Mouse (Mus musculus): ENCODE results near the gene Tbc1d22a.

Gene Tbc1d22a

DNA sequence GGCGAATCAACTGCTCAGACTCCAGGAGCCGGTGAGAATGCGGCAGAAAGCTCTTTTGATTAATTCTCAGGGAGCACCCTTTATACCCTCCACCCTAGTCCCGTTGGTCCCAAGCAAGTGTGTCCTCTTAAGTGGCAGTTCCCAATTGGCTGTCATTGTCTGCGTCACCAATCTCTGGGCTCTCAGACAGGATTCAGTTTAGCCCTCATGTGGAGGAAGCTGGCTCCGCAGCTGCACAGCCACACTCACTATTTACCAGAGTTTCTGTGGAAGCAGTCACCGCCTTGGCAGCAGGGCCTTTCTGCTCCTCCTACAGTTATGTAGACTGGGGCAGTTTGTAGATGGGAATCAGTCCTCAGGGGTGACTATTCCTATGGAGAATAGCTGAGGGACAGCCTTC lies 256.9 kb downstream of the Tbc1d22a start:
- no peak for DNase-seq

DNA sequence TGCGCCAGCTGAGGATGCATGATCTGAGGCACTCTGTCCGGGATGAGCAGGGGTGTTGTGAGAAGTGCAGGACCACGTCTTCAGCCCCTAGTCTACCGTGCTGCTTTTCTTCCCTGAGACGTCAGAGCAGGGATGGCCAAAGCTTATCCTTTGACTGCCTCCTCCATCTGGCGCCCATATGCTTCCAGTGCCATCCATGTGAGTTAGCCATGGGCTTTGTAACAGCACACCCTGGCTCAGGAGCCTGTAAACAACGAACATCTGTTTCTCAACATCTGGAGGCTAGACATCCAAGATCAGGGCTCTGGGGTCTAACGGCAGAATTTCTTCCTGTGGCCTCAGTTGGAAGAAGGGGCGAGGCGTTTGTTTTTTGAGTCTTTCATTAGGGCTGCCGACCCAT lies 259.2 kb downstream of the Tbc1d22a start:
- DNase-seq = no peak

- DNase-seq = no peak
Measured at GRCm38 (mm10) chr15:86474951-86475350, 260.7 kb downstream of the Tbc1d22a start.

- no peak for DNase-seq
Measured at GRCm38 (mm10) chr15:86476483-86476882, 262.2 kb downstream of the Tbc1d22a start.

- DNase-seq = no peak
Measured at GRCm38 (mm10) chr15:86477032-86477431, 262.8 kb downstream of the Tbc1d22a start.

DNA sequence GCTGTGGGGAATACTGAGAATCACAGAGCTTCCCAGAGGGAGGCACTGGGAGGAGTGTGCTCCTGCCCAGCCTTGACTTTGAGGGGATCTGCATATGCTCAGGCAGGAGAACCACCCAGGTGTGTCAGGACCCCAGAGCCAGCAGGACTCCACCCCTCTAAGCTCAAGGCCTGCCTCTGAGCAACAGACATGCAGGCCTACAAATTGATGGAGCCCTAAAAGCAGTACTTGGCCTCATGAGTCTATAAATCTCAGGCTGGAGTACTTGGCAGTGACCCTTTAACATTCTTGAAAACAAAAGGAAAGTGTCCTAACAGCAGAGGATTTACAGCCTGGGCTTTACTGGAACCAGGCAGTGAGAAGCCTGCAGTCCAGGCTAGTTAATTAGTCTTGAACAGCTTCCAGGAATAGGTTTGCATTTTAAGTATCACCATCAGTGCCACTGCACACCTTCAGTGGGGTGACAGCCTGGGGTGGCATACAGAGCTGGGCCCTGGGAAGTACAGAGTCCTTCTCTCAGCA lies 263.3 kb downstream of the Tbc1d22a start:
- DNase-seq = no peak

GRCm38 (mm10) chr15:86478685-86479502 lies 264.6 kb downstream of the Tbc1d22a start:
- DNase-seq = no peak

GRCm38 (mm10) chr15:86482362-86482761 lies 268.1 kb downstream of the Tbc1d22a start:
- no peak for DNase-seq

DNA sequence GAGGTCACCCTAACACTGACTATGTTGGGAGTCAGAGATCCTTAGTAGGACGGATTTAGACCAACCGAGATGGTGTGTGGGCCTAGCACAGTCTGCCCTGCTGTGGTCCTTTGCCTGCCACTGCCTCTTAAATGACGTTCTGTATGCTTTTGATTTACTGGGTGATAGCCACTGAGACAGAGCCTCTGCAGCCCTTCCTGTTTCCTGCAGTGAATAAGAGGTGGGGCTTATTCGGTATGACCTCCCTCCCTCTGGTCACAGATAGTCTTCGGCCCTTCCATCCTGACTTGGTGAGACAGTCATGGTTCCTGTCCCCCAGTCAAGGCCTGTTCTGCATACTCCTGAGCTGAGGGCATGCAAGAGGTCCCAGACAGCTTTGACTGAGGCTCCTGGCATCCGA lies 271.6 kb downstream of the Tbc1d22a start:
- no peak for DNase-seq

GRCm38 (mm10) chr15:86487359-86487758 lies 273.1 kb downstream of the Tbc1d22a start:
- no peak for DNase-seq

GRCm38 (mm10) chr15:86491434-86492099 lies 277.3 kb downstream of the Tbc1d22a start:
- no peak for DNase-seq

- no peak for DNase-seq
Measured at GRCm38 (mm10) chr15:86492636-86493035, 278.4 kb downstream of the Tbc1d22a start.

DNA sequence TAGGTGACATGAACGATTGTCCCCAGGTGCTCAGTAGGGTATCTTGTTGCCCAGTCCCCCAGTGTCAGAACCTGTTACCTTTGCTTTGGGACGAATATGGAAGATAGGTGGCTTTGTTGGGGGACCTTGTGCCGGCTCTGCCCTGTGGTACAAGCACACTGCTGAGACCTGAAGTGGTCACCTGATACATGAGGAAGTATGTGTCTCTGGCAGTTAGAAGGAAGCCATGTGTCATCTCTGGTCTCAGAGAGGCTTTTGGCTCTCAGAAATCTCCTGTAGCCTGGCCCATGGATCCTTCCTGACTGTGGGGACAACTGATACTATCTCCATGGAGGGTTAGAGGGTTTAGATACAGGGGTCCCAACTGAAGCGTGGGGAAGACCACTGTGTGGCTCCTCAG lies 281.9 kb downstream of the Tbc1d22a start:
- no peak for DNase-seq

GRCm38 (mm10) chr15:86496646-86497045 lies 282.4 kb downstream of the Tbc1d22a start:
- DNase-seq = no peak

- DNase-seq = no peak
Measured at GRCm38 (mm10) chr15:86500536-86500935, 286.3 kb downstream of the Tbc1d22a start.

- no peak for DNase-seq
Measured at GRCm38 (mm10) chr15:86503413-86503812, 289.2 kb downstream of the Tbc1d22a start.

- no peak for DNase-seq
Measured at GRCm38 (mm10) chr15:86506666-86507065, 292.4 kb downstream of the Tbc1d22a start.

DNA sequence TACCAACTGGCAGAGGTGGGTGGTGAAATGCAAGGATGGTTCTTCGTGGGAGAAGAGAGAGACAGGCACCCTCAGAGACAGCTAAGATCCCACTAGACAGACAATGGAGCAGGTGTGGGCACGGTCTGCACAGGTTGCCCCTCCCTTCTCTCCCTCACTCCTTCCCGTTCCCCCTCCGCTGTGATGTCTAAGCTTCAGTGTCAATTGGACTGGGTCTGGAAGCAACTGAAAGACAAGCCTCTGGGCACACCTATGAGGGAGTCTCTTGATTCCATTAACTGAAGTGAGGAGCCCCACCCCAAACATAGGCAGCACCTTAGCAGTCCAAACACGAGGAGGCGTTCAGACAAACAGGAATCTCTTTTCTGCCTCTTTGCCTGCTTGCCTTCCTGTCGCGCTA lies 293.3 kb downstream of the Tbc1d22a start:
- no peak for DNase-seq

- DNase-seq = no peak
Measured at GRCm38 (mm10) chr15:86508406-86509176, 294.3 kb downstream of the Tbc1d22a start.

DNA sequence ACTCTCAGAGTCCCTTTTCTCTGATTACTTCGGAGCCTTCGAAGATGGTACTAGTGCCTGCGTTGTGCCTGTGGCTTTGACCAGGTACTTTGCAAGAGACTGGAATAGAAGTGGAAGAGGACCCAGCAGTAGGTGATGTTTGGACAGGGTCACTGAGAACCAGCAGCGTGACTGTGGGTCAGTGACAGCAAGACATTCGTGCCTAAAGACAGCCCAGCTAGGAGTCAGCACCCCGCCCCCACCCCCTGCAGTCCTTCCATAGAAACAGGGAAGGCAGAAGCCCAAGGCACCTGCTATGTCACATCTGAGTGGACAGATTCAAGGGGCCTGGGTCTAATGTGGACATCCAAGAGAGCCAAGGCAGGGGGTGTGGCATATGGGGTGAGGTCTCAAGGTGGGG lies 295.3 kb downstream of the Tbc1d22a start:
- DNase-seq = no peak

DNA sequence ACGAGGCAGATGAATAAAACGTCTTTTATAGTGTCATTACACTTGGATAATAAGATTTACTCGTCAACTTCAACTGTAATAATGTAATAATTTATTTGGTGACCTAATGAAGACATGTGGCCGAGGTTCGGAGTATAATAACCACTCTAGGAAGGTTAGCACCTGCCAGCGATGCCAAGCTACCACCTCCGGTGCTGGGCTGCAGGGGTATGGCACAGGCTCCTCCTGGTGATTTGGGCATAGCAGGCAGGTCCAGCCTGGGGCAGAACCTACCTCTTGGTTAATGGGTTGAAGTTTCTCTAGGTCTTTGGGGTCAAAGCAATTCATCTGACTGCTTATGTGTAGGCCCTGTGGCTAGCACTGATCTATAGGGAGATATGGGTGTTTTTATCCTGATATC lies 296.9 kb downstream of the Tbc1d22a start:
- DNase-seq = no peak

GRCm38 (mm10) chr15:86513336-86513735 lies 299.1 kb downstream of the Tbc1d22a start:
- no peak for DNase-seq

DNA sequence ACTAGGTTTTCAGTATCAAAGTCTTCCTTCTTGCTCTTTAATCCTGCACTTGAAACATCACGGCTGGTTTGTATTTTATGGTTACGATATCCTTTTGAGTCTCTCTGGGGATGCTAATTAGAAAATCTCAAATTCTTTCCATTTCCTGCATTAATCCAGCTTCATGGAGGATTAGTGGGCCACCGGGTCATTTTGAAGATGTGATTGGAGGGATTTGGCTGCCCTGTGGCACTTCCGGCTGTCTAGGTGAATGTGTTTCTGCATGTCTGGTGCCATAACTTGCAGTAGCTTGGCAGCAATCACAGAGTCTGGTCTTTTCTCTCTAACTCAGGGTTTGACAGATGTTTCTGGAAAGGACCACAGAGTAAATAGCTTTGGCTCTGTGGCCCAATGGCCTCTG lies 305.9 kb downstream of the Tbc1d22a start:
- no peak for DNase-seq
